Comparison of ENCODE assay signal across 16 mouse cellular contexts in genomic region chr11:72670634-72671033, GRCm38 (mm10).
"Had no signal": no experiment of that assay in that cellular context is flagged by ENCODE, and none has a peak within 500 bp of the region (broad histone marks: within the 10 kb centered on the region; RNA-seq: fewer than 3 reads in every experiment).

No protein-coding gene starts in this region.

- H3K9me3 ChIP-seq: neural tube, embryonic 13.5 days; neural tube, embryonic 15.5 days; stomach, embryonic 15.5 days had no signal

- H3K4me3 ChIP-seq: neural tube, embryonic 13.5 days; neural tube, embryonic 15.5 days; stomach, embryonic 15.5 days had no signal

- H3K4me1 ChIP-seq: neural tube, embryonic 13.5 days; neural tube, embryonic 15.5 days; stomach, embryonic 15.5 days had no signal

- H3K27me3 ChIP-seq: neural tube, embryonic 13.5 days; neural tube, embryonic 15.5 days; stomach, embryonic 15.5 days had no signal

- H3K27ac ChIP-seq: neural tube, embryonic 13.5 days; neural tube, embryonic 15.5 days; stomach, embryonic 15.5 days; stomach, postnatal 0 days had no signal

- H3K9ac ChIP-seq: neural tube, embryonic 13.5 days; neural tube, embryonic 15.5 days; stomach, embryonic 15.5 days had no signal

- DNase-seq: retina, postnatal 1 day; right cerebral cortex, adult 18-20 months; right cerebral cortex, postnatal 14 days; right cerebral cortex, postnatal 25 days; right cerebral cortex, postnatal 4 days; spleen, adult 18-20 months; thymus, adult 18-20 months; thymus, adult 2 months; thymus, postnatal 14 days; thymus, postnatal 25 days; thymus, postnatal 36 days; thymus, postnatal 4 days had no signal

- H3K36me3 ChIP-seq: neural tube, embryonic 13.5 days; neural tube, embryonic 15.5 days; stomach, embryonic 15.5 days had no signal
